Mouse (Mus musculus) ES-E14 (cell line): ENCODE measurements around the gene Hus1.

Experiments
- CHD2 ChIP-seq: IDR thresholded peaks from 2 replicates; pipeline ENCODE4 v1.6.1; 2014; ENCODE audit warnings: mild to moderate bottlenecking, low read depth, low read length, inconsistent platforms
- HCFC1 ChIP-seq: IDR thresholded peaks from 2 replicates; pipeline ENCODE4 v1.6.1; 2012; ENCODE audit warnings: low read length, inconsistent platforms, borderline replicate concordance; ENCODE audit not compliant: insufficient read depth
- MAFK ChIP-seq: IDR thresholded peaks from 2 replicates; pipeline ENCODE4 v1.6.1; 2014; ENCODE audit warnings: mild to moderate bottlenecking, low read depth, low read length, inconsistent platforms; ENCODE audit not compliant: insufficient read depth
- ZC3H11A ChIP-seq: IDR thresholded peaks from 2 replicates; pipeline ENCODE4 v1.6.1; 2012; ENCODE audit warnings: low read depth, mild to moderate bottlenecking, inconsistent platforms, low read length, borderline replicate concordance
- ZNF384 ChIP-seq: IDR thresholded peaks from 2 replicates; pipeline ENCODE4 v1.6.1; 2012; ENCODE audit warnings: low read depth, low read length, inconsistent platforms

DNA sequence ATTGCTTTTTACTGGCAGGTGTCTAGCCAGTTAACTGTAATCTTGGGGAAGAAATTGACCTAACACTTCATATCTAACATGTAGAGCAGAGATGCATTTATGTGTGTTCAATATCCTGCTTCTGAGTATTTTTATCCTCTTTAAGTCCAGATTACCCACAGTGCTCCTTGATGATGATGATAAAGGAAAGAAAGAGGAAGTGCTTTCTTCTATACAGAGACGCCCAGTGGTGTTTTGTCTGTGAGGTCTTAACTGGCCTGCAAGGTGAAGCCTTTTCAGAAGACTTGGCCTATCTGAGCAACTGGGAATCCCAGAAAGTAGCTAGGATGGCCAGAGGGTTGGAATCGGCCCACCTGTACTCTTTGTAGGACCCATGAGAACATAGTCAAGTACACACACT lies 45.9 kb upstream of the Hus1 start:
- TF ChIP-seq ZC3H11A (no peak), HCFC1 (no peak), CHD2 (no peak), MAFK (no peak), ZNF384 (no peak)
